Mouse (Mus musculus) embryonic stem cell, embryonic (primary cell): ENCODE results near the gene Foxk1.

Source experiments
- CTCF ChIA-PET, 4 experiments: fragments of 300-600 bp in 2 of 4; fragments of 350-600 bp in 2 of 4; sonication (Branson Sonifier 250); formaldehyde crosslinking; loops; one replicate each; lab custom pipeline; 2022; ENCODE audit warnings: inconsistent platforms in 2 of 4; lab: Charles Lee
- POLR2A ChIA-PET, 4 experiments: fragments of 300-600 bp in 2 of 4; fragments of 350-600 bp in 2 of 4; sonication (Branson Sonifier 250); formaldehyde crosslinking; loops; one replicate each; lab custom pipeline; 2022; ENCODE audit warnings: antibody characterized with exemption in 4 of 4, inconsistent platforms in 1 of 4; lab: Charles Lee

Foxk1 gene

DNA sequence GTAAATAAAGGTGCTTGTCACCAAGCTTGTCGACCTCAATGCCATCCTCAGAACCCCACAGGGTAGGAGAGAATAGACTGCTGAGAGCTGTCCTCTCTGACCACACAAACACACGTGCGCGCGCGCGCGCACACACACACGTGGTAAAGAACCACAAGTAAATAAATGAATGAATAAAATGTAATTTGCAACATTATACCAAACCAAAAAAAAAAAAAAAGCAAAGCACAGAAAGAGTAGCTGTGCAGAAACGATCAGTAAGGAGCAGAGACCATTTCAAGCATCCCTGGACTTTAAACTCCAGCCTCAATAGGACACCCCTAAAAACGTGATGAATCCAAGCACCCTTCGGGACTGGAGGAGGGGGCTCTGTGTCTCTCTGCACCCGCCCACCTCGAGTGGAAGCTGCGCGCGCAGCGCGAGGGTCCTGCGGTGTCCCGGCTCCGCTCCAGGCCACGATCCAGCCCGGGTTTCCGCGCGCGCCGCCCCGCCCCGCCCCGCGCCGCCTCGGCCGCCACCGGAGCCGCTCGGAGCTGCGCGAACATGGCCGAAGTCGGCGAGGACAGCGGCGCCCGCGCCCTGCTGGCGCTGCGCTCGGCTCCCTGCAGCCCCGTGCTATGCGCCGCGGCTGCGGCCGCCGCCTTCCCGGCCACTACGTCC is at the start of gene Foxk1:
Gene Foxk1, plus strand, starts transcription at position 517 of the 660 bp plus-strand sequence.
- ChIA-PET CTCF (interaction anchor here (0.5 to 3.5 kb wide), 26 partner anchors 9 to 480 kb away, joined by 3 to 18 read pairs (median 4); no protein-coding TSS in a partner anchor), POLR2A (interaction anchor here (0.6 to 4.3 kb wide), 48 partner anchors 8 to 1696 kb away, joined by 3 to 74 read pairs (median 6); partner anchors contain the start of genes Ap5z1 (in 2 of the 4) and Brat1 (in 1 of the 4))

DNA sequence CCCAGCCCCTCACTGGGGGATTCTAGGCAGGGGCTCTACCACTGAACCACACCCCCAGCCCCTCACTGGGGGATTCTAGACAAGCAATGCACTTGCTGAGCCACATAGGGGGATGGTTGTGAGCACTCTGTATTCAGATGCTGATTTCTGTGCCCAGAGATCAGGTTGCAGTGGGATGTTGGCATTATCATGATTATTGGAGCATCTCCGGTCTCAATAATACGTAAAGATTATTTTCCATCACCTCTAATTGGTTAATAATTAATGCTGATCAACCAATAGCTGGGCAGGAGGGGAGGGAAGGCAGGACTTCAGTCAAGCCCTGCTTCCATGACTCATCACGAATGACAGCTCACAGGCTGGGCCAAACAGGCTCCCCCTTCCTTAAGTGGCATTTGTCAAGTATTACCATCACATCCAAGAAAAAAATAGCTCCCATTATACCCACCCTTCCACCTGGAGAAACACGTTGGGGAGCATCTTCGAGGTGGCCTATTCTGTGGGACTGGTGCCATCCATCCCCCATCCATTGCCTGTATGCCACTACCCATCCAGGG is 48.9 kb upstream of the Foxk1 start:
- CTCF ChIA-PET: interaction anchor here in 1 of 4 experiments (1.6 kb wide), 1 partner anchor 25 kb away, joined by 3 read pairs; no protein-coding TSS in a partner anchor
- POLR2A ChIA-PET: interaction anchor here in 1 of 4 experiments (0.9 kb wide), 1 partner anchor 76 kb away, joined by 3 read pairs; no protein-coding TSS in a partner anchor

DNA sequence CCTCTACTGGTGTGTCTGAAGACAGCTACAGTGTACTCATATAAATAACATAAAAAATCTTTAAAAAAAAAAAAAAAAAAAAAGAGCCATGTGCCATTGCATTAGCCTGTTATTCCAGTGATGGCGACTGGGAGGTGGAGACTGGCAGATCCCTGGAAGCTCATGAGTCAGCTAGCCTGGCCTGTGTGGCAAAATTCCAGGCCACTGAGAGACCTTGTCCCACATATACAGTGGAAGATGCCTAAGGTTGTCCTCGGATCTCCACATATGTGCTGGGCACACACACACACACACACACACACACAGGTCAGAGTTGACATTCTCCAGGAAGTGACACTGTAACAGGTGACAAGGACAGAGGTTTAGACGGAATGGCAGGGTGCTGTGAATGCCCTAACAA is 46.2 kb upstream of the Foxk1 start:
- ChIA-PET CTCF (interaction anchor here in 2 of 4 experiments (0.6 kb wide), 2 partner anchors 230 to 1173 kb away, joined by 3 to 11 read pairs; no protein-coding TSS in a partner anchor), POLR2A (interaction anchor here in 2 of 4 experiments (0.6 to 1.1 kb wide), 2 partner anchors 11 to 18 kb away, joined by 3 to 5 read pairs; no protein-coding TSS in a partner anchor)

DNA sequence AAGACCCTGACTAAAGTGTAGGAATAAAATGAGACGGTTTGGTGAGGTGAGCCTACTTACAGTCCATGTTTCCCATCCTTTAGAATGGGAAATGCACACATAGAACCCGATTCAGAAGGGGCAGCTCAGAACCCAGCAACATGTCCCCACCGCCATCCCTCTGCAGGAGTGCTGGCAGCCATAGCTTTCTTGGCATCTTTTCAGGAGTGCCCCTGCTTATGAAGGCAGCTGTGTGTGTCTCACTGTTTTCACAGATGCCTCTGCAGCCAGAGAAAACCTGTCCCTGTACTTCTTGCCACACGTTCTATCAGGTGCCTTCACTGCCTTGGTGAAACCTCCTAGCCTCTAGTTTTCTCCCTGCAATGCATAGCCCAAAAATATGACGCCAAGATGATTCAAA is 40.1 kb upstream of the Foxk1 start:
- CTCF ChIA-PET: no interaction called here
- POLR2A ChIA-PET: interaction anchor here in 2 of 4 experiments (0.7 to 1.2 kb wide), 3 partner anchors 39 to 927 kb away, joined by 3 to 5 read pairs (median 3); no protein-coding TSS in a partner anchor

DNA sequence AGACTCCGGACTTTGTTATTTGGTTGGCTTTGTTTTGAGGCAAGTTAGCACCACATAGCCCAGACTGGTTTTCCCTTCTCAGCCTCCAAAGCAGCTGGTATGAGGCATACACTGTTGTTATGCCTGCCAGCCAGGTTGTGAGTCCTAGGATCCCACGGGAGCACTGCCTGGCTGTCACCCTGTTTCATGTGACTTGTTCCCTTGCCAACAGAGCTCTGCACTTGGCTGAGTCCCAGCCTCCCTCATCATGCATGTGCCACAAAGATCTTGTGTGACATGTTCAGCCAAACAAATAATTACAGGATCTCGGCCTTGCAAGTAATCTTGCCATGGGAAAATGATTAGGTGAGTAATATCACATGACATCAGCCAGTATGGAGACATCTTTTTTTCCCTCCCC is 38.4 kb upstream of the Foxk1 start:
- POLR2A ChIA-PET: interaction anchor here in 2 of 4 experiments (0.6 to 2.0 kb wide), 4 partner anchors 9 to 38 kb away, joined by 3 to 6 read pairs (median 4); no protein-coding TSS in a partner anchor
- CTCF ChIA-PET: interaction anchor here in 3 of 4 experiments (0.6 to 0.8 kb wide), 6 partner anchors 35 to 422 kb away, joined by 3 to 12 read pairs (median 6); no protein-coding TSS in a partner anchor

DNA sequence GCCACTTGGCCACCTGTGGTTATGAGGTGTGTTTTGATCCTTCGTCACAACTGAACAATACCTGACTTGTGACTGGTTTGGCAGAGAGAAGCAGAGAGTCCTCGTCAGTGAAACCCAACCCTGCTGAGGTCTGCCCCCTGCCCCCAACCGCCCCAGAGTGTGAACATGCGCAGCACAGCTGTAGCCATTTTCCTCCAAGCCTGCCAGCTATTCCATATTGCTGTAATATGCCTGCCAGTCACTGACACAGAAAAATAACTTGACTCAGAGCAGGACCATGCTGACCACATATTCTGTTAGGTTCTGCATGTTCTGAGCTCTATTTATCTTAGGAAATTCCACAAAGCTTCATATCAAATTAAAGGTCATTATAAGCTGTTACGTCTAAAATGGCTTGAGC is 37.2 kb upstream of the Foxk1 start:
- CTCF ChIA-PET: interaction anchor here in 2 of 4 experiments (0.6 to 0.9 kb wide), 3 partner anchors 13 to 354 kb away, joined by 3 to 4 read pairs (median 3); no protein-coding TSS in a partner anchor
- POLR2A ChIA-PET: interaction anchor here in 3 of 4 experiments (0.6 to 4.2 kb wide), 8 partner anchors 8 to 1119 kb away, joined by 3 to 71 read pairs (median 4); partner anchors contain the start of gene Foxk1 (in 2 of the 3)

DNA sequence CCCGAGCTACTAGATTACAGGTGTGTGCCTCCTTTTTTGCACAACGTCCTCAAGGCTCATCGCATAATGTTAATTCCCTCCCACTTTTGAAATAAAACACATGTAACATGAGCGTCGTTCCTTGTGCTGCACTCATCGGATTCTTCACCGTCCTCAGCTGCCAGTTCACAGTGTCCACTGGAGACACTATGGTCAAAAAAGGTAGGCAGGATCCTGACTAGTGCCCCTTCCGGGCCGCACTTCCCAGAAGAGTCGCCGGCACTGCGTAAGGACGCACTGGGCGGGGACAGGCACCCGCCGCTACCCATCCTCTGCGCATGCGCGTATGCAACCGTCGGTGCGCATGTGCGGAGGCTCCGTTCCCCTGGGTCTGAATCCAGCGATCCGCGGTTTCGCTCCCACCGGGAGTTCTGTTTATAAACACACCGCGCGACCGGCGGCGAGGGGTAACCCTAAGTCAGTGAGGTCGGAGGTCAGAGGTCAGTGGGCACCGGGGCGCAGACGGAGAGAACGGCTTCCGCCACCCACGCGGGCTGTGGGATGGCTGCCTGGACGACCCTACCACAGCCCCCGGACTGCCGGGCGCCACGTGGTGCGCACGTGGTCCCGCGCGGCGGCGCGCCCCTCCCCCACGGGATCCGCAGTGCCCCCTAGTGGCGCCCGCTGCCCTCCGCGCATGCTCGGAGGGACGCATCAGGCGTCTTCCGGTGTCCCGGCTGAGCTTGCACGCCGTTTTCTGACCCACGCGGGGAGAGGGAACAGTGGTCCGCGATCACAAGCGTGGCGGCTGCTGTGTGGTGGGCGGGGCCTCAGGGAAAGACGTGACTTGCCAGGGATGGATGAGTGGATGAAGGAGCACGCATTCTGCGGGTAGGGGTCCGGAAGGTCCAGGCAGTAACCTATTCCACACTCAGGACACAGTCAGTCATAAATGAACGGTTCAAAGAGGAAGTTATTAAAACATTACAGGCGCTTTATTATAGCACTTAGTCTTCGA is 33.9 kb upstream of the Foxk1 start:
- CTCF ChIA-PET: interaction anchor here (0.6 to 1.6 kb wide), 18 partner anchors 8 to 359 kb away, joined by 3 to 18 read pairs (median 4); partner anchors contain the start of gene Foxk1 (in 2 of the 4)
- POLR2A ChIA-PET: interaction anchor here (0.5 to 7.4 kb wide), 19 partner anchors 14 to 1661 kb away, joined by 3 to 74 read pairs (median 4); partner anchors contain the start of gene Foxk1 (in 4 of the 4)

DNA sequence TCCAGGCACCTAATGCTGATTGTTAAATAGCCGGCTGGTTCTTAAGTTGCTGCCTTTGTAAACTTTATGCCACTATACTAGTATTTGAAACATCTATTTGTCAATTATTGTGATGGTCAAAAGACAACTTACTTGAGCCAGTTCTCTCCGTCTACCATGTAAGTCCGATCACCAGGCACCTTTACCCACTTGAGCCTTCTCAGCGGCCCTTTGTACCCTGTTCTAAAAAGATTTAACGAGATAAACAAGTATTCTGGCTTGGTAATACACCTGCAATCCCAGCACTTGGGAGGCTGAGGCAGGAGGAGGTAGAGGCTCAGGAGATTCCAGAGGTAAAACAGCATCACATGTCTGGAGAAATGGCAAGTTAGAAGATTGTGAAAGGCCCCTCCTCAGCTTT is 33.2 kb upstream of the Foxk1 start:
- ChIA-PET CTCF (interaction anchor here (0.6 to 1.3 kb wide), 16 partner anchors 9 to 359 kb away, joined by 3 to 18 read pairs (median 4); partner anchors contain the start of gene Foxk1 (in 2 of the 4)), POLR2A (interaction anchor here (0.5 to 7.4 kb wide), 13 partner anchors 11 to 1662 kb away, joined by 3 to 74 read pairs (median 5); partner anchors contain the start of gene Foxk1 (in 4 of the 4))

DNA sequence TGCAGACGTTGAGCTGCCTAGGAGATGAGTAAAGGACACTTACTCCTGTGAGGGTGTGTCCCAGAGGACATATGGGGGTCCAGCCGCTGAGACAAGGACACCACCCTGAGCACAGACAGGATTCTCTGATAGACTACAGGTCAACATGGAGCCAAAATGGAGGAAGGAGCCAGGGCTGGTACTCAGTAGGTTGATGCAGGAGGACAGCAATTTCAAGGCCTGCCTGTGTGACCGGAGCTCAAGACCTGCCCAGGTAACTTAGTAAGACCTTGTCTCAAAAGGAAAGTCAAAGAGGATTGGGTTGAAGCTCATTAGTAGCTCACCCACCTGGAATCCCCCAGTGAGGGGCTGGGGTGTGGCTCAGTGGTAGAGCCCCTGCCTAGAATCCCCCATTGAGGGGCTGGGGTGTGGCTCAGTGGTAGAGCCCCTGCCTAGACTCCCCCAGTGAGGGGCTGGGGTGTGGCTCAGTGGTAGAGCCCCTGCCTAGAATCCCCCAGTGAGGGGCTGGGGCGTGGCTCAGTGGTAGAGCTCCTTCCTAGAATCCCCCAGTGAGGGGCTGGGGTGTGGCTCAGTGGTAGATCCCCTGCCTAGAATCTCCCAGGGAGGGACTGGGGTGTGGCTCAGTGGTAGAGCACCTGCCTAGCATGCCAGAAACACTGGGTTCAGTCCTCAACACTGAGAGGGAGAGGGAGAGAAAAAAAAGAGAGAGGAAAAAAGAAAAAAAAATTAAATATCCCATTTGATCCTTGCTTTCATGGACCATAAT is 30.7 kb upstream of the Foxk1 start:
- POLR2A ChIA-PET: interaction anchor here in 3 of 4 experiments (0.7 to 7.4 kb wide), 15 partner anchors 14 to 1540 kb away, joined by 3 to 74 read pairs (median 4); partner anchors contain the start of genes Foxk1 (in 3 of the 3) and Ap5z1 (in 1 of the 3)

DNA sequence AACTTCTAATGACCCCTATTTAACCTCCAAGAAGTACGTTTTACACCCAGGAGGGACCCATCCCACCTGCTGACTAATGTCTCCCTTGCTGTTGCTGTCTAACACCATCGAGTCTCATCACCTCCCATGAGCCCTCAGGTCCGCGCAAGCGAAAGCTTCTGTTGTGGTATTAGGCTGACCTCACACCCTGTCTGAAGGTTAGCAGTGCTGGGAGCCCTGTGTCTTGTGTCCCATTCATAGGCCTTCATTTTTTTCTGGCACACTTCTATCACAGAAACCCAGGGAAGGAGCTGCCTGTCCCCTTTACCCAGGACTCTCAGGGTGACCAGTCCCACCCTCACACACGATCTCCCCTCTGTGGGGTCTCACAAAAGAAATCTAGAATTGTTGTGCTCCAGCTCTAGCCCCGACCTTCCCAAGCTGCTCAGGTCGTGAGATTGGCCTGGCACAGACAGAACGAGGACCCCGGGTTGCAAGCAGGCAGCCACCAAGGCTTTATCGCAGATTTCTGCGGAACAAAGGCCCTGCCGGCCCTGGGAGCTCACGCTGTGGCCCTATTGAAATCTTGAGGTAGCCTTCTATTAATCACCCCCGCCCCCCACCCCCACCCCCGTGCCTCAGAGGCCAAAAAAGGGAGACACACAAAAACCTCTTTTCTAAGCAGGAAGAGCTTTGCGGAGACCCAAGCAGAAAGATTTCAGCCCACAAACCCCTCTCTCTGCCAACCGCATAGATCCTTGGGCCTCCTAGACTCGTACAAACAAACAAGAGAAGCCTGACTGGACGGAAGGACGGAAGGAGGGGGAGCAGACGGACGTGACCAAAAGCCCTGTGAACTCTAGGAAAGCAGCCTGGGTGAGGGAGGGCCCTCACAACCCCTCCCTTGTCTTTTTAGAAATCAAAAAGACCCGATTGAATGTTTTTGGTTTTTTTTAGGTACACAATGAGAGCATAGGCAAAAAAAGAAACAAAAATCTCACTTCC is 29.8 kb upstream of the Foxk1 start:
- ChIA-PET CTCF (interaction anchor here (0.7 to 2.2 kb wide), 10 partner anchors 16 to 538 kb away, joined by 3 to 9 read pairs (median 3); partner anchors contain the start of gene Foxk1 (in 1 of the 4)), POLR2A (interaction anchor here (0.6 to 7.4 kb wide), 27 partner anchors 8 to 1541 kb away, joined by 3 to 74 read pairs (median 4); partner anchors contain the start of genes Foxk1 (in 4 of the 4) and Ap5z1 (in 1 of the 4))

More for the DNA sequence above, 30.7 kb upstream of the Foxk1 start:
- CTCF ChIA-PET: interaction anchor here (0.6 to 2.2 kb wide), 6 partner anchors 17 to 78 kb away, joined by 3 to 9 read pairs (median 4); partner anchors contain the start of gene Foxk1 (in 1 of the 4)

DNA sequence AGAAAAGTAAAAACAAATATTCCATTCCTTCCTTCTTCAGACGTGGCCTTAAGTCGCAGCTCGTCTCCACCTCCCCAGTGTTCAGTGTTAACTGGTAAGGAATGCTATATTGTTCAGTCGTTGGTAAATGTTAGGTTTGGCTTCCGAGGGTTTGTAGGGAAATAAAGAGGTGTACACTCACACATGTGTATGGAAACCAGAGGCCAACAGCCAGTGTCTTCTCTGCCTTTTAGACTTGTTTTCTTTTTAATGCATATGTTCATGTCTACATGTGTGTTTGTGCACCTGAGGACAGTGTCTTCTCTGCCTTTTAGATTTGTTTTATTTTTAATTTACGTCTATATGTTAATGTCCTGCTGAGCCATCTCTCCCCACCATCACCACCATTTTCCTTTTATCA is 29.1 kb upstream of the Foxk1 start:
- ChIA-PET CTCF (interaction anchor here (0.7 to 2.2 kb wide), 5 partner anchors 15 to 539 kb away, joined by 3 to 9 read pairs (median 4); partner anchors contain the start of gene Foxk1 (in 1 of the 4)), POLR2A (interaction anchor here (0.6 to 7.4 kb wide), 19 partner anchors 9 to 1542 kb away, joined by 3 to 74 read pairs (median 4); partner anchors contain the start of genes Foxk1 (in 4 of the 4) and Ap5z1 (in 1 of the 4))

DNA sequence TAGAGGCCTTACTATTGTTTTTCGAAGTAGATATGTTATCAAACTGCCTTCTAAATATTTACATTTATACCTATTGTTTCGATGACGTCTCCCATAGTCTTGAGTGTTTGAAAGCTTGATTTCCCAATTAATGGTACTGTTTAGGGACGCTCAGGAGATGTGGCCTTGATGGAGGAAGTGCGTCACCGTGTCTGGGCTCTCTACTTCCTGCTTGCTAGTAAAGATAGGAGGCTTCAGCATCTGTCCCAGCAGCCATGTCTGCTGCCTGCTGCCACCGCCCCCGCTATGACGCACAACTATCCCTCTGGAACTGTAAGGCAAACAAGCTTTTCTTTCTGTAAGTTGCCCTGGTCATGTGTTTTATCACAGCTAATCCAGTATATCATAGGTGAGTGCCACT is 27.0 kb upstream of the Foxk1 start:
- ChIA-PET CTCF (no interaction called here), POLR2A (interaction anchor here in 2 of 4 experiments (1.1 to 2.3 kb wide), 4 partner anchors 11 to 27 kb away, joined by 5 to 14 read pairs (median 6); partner anchors contain the start of gene Foxk1 (in 2 of the 2))

DNA sequence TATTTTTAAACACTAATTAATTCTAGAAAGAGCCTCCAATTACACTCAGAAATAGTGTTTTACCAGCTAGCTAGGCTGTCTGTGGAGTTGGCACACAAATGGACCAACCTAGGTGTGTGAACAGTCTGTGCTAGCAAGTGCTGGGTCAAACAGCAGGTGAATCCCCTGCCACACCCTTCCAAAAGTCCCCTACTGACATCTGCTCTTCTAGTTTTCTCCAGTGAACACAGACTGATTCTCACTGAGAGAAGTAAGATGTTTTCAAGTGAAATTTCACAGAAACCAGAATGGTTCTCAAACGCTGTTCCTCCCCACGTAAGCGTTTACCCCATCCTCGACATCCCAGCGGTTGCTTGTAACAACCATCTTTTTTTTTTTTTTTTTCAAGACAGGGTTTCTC is 25.7 kb upstream of the Foxk1 start:
- CTCF ChIA-PET: interaction anchor here in 1 of 4 experiments (1.2 kb wide), 1 partner anchor 13 kb away, joined by 4 read pairs; no protein-coding TSS in a partner anchor
- POLR2A ChIA-PET: interaction anchor here in 2 of 4 experiments (0.6 to 1.5 kb wide), 3 partner anchors 10 to 25 kb away, joined by 3 to 5 read pairs (median 3); partner anchors contain the start of gene Foxk1 (in 1 of the 2)

DNA sequence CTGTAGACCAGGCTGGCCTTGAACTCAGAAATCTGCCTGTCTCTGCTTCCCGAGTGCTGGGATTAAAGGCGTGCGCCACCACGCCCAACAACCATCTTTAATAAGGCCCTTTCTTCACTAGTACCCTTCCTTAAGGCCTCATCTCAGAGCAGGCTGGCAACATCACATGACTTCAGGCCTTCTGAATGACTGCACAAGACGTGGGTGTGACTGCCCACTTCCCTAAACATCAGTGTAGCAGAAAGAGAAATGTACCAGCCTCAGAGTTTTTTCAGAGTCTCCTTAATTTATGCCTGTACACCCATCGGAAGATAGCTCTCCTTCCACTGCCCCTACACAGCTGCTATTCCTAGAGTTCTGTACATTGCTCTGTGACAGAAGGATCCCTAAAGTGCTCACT is 25.2 kb upstream of the Foxk1 start:
- ChIA-PET POLR2A (interaction anchor here in 3 of 4 experiments (0.6 to 1.5 kb wide), 3 partner anchors 10 to 16 kb away, joined by 3 to 5 read pairs (median 3); no protein-coding TSS in a partner anchor), CTCF (interaction anchor here in 1 of 4 experiments (1.2 kb wide), 1 partner anchor 12 kb away, joined by 4 read pairs; no protein-coding TSS in a partner anchor)
